Mouse (Mus musculus): Measurements from ENCODE around the gene Mbnl2. TPM values are rescaled to one million over a fixed set of nuclear protein-coding genes. Genes with fewer than 3 reads are reported as not detected.
"Not testable (repeated sequence)": the region's sequence is repeated elsewhere in the genome, so short reads cannot be mapped to it uniquely, and the experiment has no call there.

Mbnl2 gene
- polyA plus RNA-seq, 1 experiment from 2014 or later, result 142 TPM

DNA sequence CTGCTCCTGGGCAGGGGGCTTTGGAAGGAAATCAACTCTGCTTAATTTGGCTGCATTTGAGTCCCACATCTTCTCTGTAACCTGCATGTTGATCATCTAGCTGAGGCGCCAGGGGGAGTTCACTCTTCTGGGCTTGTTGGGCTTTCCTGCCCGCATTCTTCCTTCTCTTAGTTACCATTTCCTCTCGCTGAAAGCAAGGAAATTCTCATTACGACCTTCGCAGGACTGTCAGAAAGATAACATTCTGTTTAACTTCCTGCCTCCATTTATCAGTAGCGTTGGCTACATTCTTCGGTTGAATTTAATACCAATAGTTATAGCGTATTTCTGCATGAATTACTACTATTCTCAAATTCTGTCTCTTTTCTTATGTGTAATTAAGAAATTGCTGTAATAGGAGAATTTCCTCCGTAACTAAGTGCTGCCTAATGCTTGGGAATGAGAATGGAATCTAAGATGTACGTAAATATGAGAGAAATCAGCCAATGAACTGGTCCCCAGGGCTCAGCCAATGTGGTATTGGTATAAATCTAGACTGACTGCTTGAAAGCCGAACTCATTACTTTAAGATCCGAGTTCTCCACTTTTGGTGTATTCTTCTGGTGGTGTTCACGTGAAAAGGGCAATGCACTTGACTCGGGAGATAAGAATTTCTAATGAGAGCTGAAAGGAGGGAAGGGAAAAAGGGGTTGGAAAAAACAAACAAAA is 76.8 kb downstream of the Mbnl2 start:
- WGBS, result 37% methylated on average over 14 of the region's 14 CpGs
- Histone ChIP-seq H3K4me2 (ENCODE audit: low read depth, low read length) (peak overlapping the region; percentile 54), H3K9ac (ENCODE audit: low read length) (no peak overlapping the region; the same call in 1 of the 2 replicates), H3K4me1 (ENCODE audit: control insufficient read depth, insufficient read depth, low read length) (peaks cover 66% of the 10 kb centered on the region), H3K27ac (ENCODE audit: low read length) (peak overlapping the region; percentile 89), H3K9me3 (replicated peaks; ENCODE audit: control insufficient read depth, low read length) (no peaks in the 10 kb centered on the region), H3K27me3 (ENCODE audit: control insufficient read depth, insufficient read depth, low read length) (no peaks in the 10 kb centered on the region), H3K36me3 (ENCODE audit: control insufficient read depth, insufficient read depth) (peaks cover 3% of the 10 kb centered on the region; the same call in 1 of the 2 replicates), H3K4me3 (ENCODE audit: low read length) (no peak overlapping the region)
- no peak; the same call in 1 of the 2 replicates for ATAC-seq (replicated peaks; ENCODE audit: extremely low read depth, insufficient read depth, low FRiP score)

DNA sequence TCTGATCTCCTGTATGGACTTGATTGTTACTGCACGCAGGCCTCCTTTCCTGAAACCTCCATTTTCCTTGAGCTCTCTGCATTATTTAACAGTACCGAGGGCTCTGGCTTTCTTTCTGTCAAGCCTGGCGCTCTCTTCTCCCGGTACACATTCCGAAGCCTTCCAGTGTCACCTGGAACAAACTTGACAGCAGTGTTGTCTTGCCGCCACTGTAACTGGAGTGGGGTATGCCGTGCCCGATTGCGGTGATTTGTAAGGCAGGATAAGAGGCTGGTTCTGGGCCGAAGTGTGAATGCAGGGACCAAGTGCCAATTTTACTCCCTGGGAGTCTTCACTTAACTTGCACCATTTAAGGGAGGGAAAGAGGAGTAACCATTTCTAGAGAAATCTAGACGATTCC is 77.7 kb downstream of the Mbnl2 start:
- peak overlapping the region; percentile 42 for H3K9ac ChIP-seq (ENCODE audit: low read length)

DNA sequence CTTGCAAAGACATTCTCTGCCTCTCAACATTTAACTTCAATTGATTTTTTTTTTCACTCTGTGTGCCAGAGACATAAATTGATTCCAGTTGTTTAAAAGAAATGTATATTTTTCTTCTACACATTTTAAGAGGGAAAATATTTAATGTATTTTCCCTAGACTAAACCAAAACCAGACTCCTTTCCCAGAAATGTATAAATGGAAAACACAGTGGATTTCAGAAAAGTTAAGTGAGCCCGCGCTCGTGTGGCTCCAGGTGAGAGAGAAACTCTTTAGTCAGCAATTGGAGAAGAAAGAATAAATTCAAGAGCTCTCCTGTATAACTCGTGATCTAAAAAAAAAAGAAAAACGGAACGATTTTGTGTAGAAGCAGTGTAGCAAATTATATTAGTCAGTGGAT is 79.1 kb downstream of the Mbnl2 start:
- Histone ChIP-seq H3K27me3 (ENCODE audit: control insufficient read depth, insufficient read depth, low read length) (no peaks in the 10 kb centered on the region), H3K27ac (ENCODE audit: low read length) (peak overlapping the region; percentile 97), H3K9me3 (replicated peaks; ENCODE audit: control insufficient read depth, low read length) (no peaks in the 10 kb centered on the region), H3K4me3 (ENCODE audit: low read length) (no peak overlapping the region), H3K4me2 (ENCODE audit: low read depth, low read length) (no peak overlapping the region; the same call in 1 of the 2 replicates), H3K36me3 (ENCODE audit: control insufficient read depth, insufficient read depth) (peaks cover 5% of the 10 kb centered on the region; the same call in 1 of the 2 replicates), H3K4me1 (ENCODE audit: control insufficient read depth, insufficient read depth, low read length) (peaks cover 52% of the 10 kb centered on the region), H3K9ac (ENCODE audit: low read length) (peak overlapping the region; percentile 71; the same call in 1 of the 2 replicates)
- 67% methylated on average over 6 of the region's 6 CpGs for WGBS
- ATAC-seq (replicated peaks; ENCODE audit: extremely low read depth, insufficient read depth, low FRiP score), result no peak

More for the DNA sequence above, 77.7 kb downstream of the Mbnl2 start:
- Histone ChIP-seq H3K4me1 (ENCODE audit: control insufficient read depth, insufficient read depth, low read length) (peaks cover 58% of the 10 kb centered on the region), H3K36me3 (ENCODE audit: control insufficient read depth, insufficient read depth) (0 out of 2 replicates have a peak, but pooled peaks cover 2% of the 10 kb centered on the region), H3K9me3 (replicated peaks; ENCODE audit: control insufficient read depth, low read length) (no peaks in the 10 kb centered on the region), H3K4me3 (ENCODE audit: low read length) (no peak overlapping the region), H3K27me3 (ENCODE audit: control insufficient read depth, insufficient read depth, low read length) (no peaks in the 10 kb centered on the region), H3K27ac (ENCODE audit: low read length) (peak overlapping the region; percentile 89), H3K4me2 (ENCODE audit: low read depth, low read length) (peak overlapping the region; percentile 54)
- WGBS, result 20% methylated on average over 11 of the region's 11 CpGs
- no peak for ATAC-seq (replicated peaks; ENCODE audit: extremely low read depth, insufficient read depth, low FRiP score)

DNA sequence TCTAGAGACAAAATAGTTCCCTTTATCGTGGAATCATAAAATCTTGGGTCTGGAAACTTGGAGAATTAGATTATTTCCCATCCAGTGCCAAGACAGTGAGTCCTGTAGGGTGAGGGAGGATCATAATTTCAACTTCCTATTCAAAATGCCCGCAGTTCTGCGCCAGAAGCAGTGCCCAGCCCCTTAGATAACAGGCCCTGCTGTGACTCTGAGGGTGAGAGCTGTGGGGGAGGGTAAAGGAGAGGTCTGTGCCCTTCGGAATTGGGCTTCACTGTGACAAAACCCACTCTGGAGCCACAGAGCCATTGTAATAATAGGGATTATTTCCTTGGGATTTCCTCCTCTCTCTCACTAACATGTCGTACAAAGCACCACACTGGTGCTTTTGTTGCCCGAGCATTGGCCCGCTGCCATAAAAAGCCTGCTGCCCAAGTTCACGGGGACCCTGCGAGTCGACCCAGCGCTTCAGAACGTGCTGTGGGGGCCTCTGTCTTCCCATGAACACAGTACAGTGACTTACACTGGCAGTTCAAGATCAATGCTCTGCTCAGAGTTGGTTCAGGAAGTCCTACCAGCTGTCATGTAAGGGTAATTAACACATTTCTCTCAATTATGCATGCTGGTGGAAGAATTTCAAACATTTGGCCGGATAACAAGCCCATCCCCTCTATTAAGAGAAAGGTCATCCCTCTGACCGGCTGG is 79.7 kb downstream of the Mbnl2 start:
- 13% methylated on average over 14 of the region's 14 CpGs for WGBS
- ATAC-seq (replicated peaks; ENCODE audit: extremely low read depth, insufficient read depth, low FRiP score), result peak; percentile 76
- Histone ChIP-seq H3K27ac (ENCODE audit: low read length) (peak overlapping the region; percentile 97), H3K4me3 (ENCODE audit: low read length) (peak overlapping the region; percentile 29), H3K27me3 (ENCODE audit: control insufficient read depth, insufficient read depth, low read length) (no peaks in the 10 kb centered on the region), H3K9me3 (replicated peaks; ENCODE audit: control insufficient read depth, low read length) (no peaks in the 10 kb centered on the region), H3K4me1 (ENCODE audit: control insufficient read depth, insufficient read depth, low read length) (peaks cover 54% of the 10 kb centered on the region), H3K36me3 (ENCODE audit: control insufficient read depth, insufficient read depth) (peaks cover 5% of the 10 kb centered on the region; the same call in 1 of the 2 replicates), H3K9ac (ENCODE audit: low read length) (peak overlapping the region; percentile 71), H3K4me2 (ENCODE audit: low read depth, low read length) (peak overlapping the region; percentile 51)

DNA sequence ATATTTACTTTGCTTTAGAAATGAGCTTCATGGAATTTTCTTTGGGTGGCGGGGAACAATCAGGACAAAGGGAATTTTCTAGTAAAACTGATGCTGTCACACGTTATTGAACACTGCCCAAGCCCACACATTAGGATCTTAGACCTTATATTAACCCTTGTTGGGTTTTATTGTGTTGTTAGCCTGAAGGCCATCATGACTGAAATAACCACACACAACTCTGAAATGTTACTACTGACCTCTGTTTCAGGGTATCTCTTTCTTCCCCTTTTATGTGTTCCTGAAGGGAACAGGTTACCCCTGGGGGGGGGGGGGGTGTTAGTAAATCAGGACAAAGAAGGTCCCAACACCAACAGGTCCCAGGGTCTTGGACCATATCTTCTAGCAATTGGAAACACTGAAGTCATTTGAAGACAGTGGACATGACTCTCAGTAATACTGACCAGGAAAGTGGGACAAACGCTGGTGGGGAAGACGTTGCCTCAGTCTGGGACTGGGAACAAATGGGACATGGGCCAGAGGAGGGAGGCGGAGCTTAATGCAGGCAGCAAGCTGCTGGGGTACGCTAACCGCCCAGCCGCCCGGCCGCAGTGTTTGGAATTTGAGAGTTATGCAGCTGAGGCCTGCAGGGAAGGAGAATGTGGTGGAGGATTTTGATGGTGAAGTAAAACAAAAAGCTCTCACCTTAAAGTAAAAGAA is 80.4 kb downstream of the Mbnl2 start:
- H3K36me3 ChIP-seq (ENCODE audit: control insufficient read depth, insufficient read depth), result peaks cover 5% of the 10 kb centered on the region; the same call in 1 of the 2 replicates
- peak overlapping the region; percentile 51 for H3K4me2 ChIP-seq (ENCODE audit: low read depth, low read length)
- peak overlapping the region; percentile 71 for H3K9ac ChIP-seq (ENCODE audit: low read length)
- H3K4me3 ChIP-seq (ENCODE audit: low read length), result no peak overlapping the region; the same call in 1 of the 2 replicates
- peak overlapping the region; percentile 97 for H3K27ac ChIP-seq (ENCODE audit: low read length)
- H3K9me3 ChIP-seq (replicated peaks; ENCODE audit: control insufficient read depth, low read length), result no peaks in the 10 kb centered on the region
- no peak; the same call in 1 of the 2 replicates for ATAC-seq (replicated peaks; ENCODE audit: extremely low read depth, insufficient read depth, low FRiP score)
- no peaks in the 10 kb centered on the region for H3K27me3 ChIP-seq (ENCODE audit: control insufficient read depth, insufficient read depth, low read length)
- 62% methylated on average over 10 of the region's 10 CpGs for WGBS
- peaks cover 54% of the 10 kb centered on the region for H3K4me1 ChIP-seq (ENCODE audit: control insufficient read depth, insufficient read depth, low read length)

DNA sequence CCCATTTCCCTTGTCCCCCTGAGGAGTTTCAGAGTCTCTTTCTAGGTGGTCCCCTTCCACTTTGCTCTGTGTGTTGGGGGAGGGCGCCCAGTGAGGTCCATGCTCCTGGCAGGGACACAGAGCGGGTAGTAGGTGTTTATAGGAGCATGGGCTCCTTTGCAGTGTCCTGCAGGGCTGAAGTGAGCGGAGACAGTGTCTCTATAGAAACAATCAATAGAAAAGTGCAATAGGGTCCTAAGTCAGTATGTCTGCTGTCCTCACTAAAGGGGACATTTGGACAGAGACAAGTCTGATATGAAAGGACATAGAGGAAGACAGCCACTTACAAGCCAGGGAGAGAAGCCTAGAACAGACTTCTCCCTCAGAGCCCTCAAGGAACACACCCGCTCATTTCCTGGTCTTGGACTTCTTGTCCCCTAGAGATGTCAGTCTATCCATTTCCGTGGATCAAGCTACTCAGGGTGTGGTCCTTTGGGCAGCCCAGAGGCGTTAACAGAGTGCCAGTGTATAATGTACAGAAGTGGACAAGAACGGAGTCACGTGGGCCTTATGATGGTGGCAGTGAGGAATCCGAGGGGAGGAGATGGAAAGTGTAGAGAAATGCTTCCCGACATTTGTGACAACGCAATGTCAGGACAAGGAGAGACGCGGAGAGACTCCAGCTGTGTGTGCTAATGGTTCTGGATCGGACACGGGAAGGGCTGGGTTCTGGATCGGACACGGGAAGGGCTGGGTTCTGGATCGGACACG is 82.0 kb downstream of the Mbnl2 start:
- Histone ChIP-seq H3K4me2 (ENCODE audit: low read depth, low read length) (no peak overlapping the region), H3K4me1 (ENCODE audit: control insufficient read depth, insufficient read depth, low read length) (peaks cover 47% of the 10 kb centered on the region), H3K9ac (ENCODE audit: low read length) (no peak overlapping the region), H3K36me3 (ENCODE audit: control insufficient read depth, insufficient read depth) (peaks cover 5% of the 10 kb centered on the region; the same call in 1 of the 2 replicates), H3K27ac (ENCODE audit: low read length) (no peak overlapping the region), H3K9me3 (replicated peaks; ENCODE audit: control insufficient read depth, low read length) (no peaks in the 10 kb centered on the region), H3K27me3 (ENCODE audit: control insufficient read depth, insufficient read depth, low read length) (no peaks in the 10 kb centered on the region), H3K4me3 (ENCODE audit: low read length) (no peak overlapping the region)
- WGBS, result 93% methylated on average over 18 of the region's 19 CpGs
- no peak for ATAC-seq (replicated peaks; ENCODE audit: extremely low read depth, insufficient read depth, low FRiP score)

DNA sequence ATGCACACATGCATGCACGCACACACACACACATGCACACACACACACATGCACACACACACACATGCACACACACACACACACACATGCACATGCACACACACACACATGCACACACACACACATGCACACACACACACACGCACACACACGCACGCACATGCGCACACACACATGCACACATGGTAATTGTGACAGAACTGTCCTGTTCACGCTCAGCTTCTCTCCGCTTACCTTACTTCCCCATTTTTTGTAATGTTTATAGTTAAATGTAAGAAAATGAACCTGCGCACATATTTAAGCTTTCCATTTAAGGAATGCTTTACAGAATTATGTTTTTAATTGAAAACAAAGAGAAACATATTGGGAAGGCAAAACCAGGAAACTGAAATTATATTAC is 84.1 kb downstream of the Mbnl2 start:
- peaks cover 36% of the 10 kb centered on the region for H3K4me1 ChIP-seq (ENCODE audit: control insufficient read depth, insufficient read depth, low read length)
- not testable (repeated sequence) for H3K27me3 ChIP-seq (ENCODE audit: control insufficient read depth, insufficient read depth, low read length); H3K27ac ChIP-seq (ENCODE audit: low read length); ATAC-seq (replicated peaks; ENCODE audit: extremely low read depth, insufficient read depth, low FRiP score); H3K9me3 ChIP-seq (replicated peaks; ENCODE audit: control insufficient read depth, low read length); H3K4me3 ChIP-seq (ENCODE audit: low read length); H3K4me2 ChIP-seq (ENCODE audit: low read depth, low read length); H3K36me3 ChIP-seq (ENCODE audit: control insufficient read depth, insufficient read depth); H3K9ac ChIP-seq (ENCODE audit: low read length)
- 97% methylated on average over 8 of the region's 8 CpGs for WGBS

DNA sequence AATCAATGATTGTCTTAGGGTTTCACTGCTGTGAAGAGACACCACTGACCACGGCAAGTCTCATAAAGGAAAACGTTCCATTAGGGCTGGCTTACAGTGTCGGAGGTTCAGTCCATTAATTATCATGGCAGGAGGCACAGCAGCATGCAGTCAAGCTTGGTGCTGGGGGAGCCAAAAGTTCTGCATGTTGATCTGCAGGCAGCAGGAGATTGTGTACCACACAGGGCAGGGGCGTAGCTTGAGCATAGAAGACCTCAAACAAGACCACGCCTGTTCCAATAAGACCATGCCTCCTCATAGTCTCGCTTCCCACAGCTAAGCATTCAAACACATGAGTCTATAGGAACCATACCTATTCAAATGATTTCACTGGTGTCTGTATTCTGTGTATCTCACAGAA is 85.7 kb downstream of the Mbnl2 start:
- Histone ChIP-seq H3K27me3 (ENCODE audit: control insufficient read depth, insufficient read depth, low read length) (no peaks in the 10 kb centered on the region), H3K9ac (ENCODE audit: low read length) (no peak overlapping the region), H3K36me3 (ENCODE audit: control insufficient read depth, insufficient read depth) (peaks cover 10% of the 10 kb centered on the region; the same call in 1 of the 2 replicates), H3K4me1 (ENCODE audit: control insufficient read depth, insufficient read depth, low read length) (peaks cover 26% of the 10 kb centered on the region), H3K4me2 (ENCODE audit: low read depth, low read length) (no peak overlapping the region), H3K4me3 (ENCODE audit: low read length) (no peak overlapping the region), H3K9me3 (replicated peaks; ENCODE audit: control insufficient read depth, low read length) (no peaks in the 10 kb centered on the region), H3K27ac (ENCODE audit: low read length) (no peak overlapping the region)
- WGBS, result 83% methylated on average over 6 of the region's 6 CpGs
- no peak for ATAC-seq (replicated peaks; ENCODE audit: extremely low read depth, insufficient read depth, low FRiP score)
